Mouse (Mus musculus) adipocyte (in vitro differentiated cells): ENCODE results near the gene Muc5b.
"Not testable (repeated sequence)": the region's sequence is repeated elsewhere in the genome, so short reads cannot be mapped to it uniquely, and the experiment has no call there.

Experiments
- DNase-seq: peaks from one replicate; pipeline ENCODE4 v3.0.0-alpha.2; 2016; ENCODE audit warnings: low spot score

Muc5b gene

GRCm38 (mm10) chr7:141838779-141839178 is at the start of gene Muc5b:
Gene Muc5b (plus strand): TSS chr7:141839070.
- peak; percentile 20 for DNase-seq

DNA sequence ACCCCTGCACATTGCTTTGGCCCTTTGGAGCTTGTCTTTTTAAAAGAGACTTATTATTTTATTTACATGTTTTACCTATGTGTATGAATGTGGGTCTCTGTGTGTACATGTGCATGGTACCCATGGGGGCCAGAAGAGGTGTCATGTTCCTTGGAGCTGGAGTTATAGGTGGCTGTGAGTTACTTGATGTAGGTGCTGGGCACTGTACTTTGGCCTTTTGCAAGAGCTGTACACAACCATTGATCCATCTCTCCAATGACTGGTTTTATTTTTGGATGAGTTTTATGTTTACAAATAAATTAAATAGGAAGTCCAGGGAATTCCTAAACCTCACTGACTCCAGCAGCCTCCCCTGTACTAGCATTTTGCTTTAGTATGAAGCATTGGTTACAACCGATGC is 44.6 kb upstream of the Muc5b start:
- no peak for DNase-seq

DNA sequence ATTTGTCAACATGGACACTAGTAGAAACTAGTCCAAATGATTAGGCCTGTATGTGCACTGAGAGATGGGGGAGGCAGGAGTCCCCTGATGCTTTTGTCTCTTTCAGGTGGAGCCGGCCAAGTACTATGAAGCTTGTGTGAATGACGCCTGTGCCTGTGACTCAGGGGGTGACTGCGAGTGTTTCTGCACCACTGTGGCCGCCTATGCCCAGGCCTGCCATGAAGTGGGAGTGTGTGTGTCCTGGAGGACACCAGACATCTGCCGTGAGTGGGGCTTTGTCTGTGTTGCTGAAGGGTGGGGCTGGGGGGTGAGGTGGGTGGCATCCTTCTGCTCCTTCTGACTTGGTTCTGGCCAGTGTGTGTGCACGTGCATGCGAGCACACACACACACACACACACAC is 35.7 kb upstream of the Muc5b start:
- DNase-seq = no peak

GRCm38 (mm10) chr7:141805384-141805783 is 33.5 kb upstream of the Muc5b start:
- no peak for DNase-seq

GRCm38 (mm10) chr7:141807823-141808222 is 31.0 kb upstream of the Muc5b start:
- DNase-seq = not testable (repeated sequence)

DNA sequence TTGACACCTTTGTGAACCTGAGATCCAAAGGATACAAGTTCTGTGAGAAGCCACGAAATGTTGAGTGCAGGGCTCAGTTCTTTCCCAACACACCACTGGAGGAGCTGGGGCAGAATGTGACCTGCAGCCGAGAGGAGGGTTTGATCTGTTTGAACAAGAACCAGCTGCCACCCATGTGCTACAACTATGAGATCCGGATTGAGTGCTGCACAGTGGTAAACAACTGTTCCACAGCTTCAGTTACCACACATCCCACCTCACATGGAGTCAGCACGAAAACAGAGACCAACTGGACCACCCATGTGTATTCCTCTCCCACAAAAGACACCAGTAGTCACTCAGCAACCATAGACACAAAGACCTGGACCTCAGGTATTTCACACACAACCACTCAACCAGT is 28.9 kb upstream of the Muc5b start:
- not testable (repeated sequence) for DNase-seq

GRCm38 (mm10) chr7:141813321-141813720 is 25.5 kb upstream of the Muc5b start:
- no peak for DNase-seq

DNA sequence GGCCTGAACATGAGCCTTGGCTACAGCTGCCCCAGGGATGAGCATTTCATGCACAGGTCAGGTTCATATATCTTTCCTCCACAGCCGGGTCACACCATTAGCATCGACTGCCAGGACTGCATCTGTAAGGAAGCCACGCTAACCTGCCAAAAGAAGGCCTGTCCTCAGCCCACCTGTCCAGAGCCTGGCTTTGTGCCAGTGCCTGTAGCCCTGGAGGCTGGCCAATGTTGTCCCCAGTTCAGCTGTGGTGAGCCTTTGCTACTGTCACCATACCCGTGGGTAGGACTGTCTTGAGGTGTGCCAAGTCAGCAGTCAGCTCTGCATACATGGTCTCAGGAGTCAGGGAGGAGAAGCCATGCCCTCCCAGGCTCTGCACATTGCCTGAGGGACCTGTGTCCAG is 23.5 kb upstream of the Muc5b start:
- DNase-seq = no peak

DNA sequence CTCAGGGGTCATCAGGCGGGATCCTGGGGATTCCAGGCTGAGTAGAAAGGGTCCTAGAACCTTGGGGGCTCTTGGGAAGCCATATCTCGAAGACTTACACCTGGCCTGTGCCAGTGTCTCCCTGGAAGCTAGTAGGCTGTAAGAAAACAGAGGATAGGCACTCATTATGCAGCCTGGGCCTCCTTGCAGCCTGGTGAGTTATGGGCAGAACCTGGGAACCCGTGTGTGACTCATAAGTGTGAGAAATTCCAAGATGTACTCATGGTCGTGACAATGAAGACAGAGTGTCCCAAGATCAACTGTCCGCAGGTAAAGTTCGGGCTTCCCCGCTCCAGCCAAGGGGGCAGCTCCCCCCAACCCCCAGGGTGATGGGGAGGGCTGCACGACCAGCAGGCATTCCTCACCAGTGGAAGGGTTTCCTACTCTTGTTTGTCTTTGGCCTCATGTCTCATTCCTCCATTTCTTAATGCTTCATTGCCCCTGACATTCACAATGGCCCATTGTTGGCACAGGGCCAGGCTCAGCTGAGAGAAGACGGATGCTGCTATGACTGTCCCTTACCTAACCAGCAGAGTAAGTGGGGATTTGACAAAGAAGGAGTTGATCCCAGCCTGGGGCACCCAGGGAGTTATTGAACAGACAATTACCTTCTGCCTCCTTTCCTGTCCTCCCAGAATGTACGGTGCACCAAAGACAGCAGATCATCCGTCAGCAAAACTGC is 21.4 kb upstream of the Muc5b start:
- no peak for DNase-seq

GRCm38 (mm10) chr7:141818267-141818666 is 20.6 kb upstream of the Muc5b start:
- DNase-seq = no peak

- DNase-seq = no peak
Measured at GRCm38 (mm10) chr7:141822582-141823261, 16.1 kb upstream of the Muc5b start.

DNA sequence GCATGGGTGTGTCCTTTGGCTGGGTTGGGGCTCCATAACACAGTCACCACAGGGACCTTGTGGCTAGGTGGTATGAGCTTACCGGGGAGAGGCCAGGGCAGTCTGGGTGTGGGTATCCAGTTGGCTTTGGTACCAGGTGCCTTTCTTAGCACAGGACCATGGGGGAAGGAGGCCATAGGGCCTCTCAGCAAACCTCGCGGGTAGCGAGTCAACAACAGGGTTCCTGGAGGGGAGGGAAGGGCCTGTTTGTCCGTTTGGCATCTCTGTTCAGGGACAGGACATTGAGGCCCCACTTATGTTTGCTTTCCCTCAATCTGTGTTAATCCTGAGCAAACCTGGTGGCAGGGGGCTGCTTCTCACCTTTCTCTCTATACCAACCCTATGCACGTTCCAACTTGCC is 15.2 kb upstream of the Muc5b start:
- DNase-seq = no peak

- DNase-seq = no peak
Measured at GRCm38 (mm10) chr7:141824398-141824797, 14.5 kb upstream of the Muc5b start.

- DNase-seq = no peak
Measured at GRCm38 (mm10) chr7:141835941-141836340, 2.9 kb upstream of the Muc5b start.

GRCm38 (mm10) chr7:141836423-141836822 is 2.4 kb upstream of the Muc5b start:
- DNase-seq = no peak

DNA sequence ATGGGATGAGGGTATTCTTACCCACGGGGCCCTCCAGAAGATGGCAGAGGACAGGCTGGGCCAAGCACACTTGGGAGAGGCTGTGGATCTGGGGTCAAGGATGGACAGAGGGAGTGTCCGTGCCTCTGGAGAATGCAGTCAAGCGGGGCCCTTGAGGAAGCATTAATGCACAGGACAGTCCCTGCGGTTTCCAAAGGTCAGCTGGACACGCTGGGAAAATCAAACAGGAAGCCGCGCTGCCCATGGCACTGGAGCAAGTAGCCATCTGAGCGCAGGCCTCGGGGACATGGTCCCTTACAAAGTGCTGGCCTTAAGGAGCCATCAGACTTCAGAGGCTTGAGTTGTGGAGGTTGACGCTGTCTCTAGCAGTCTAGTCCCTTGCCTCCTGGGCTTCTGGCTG is 1.5 kb downstream of the Muc5b start:
- no peak for DNase-seq

DNA sequence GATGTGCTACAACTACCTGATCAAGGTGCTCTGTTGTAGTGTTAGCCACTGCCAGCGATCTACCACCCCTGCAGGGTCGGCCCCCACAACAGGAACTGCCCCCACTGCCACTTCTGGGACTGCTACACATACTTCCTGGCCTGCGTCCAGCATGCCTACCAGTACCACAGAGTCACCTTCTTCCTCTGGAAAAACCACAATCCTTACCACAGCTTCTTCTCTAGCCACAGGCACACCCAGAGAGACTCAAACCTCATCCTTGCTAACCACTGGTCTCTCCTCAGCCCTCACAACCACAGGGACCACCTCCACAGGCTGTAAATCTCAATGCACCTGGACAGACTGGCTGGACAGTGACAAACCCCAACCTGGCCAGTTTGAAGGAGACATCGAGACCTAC is 22.2 kb downstream of the Muc5b start:
- no peak for DNase-seq

GRCm38 (mm10) chr7:141869644-141870043 is 30.8 kb downstream of the Muc5b start:
- no peak for DNase-seq

- DNase-seq = no peak
Measured at GRCm38 (mm10) chr7:141870553-141870952, 31.7 kb downstream of the Muc5b start.

DNA sequence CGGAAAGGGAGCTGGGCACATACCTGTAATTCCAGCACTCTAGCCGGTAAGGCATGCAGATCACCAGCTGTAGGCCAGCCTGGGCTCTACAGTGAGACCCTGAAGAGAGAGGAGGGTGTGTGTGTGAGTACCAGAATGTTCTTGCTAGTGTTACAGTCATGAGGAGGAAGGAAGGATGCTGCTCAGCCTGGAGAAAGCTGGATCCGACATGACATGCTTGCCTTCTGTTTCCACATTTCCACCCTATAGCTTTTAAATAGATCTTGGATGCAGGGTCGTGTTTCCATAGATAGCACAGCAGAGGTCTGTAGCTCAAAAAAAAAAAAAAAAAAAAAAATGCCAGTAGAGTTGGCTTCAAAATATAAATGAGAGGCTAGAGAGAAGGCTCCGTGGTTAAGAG is 36.0 kb downstream of the Muc5b start:
- no peak for DNase-seq

- DNase-seq = no peak
Measured at GRCm38 (mm10) chr7:141878813-141879212, 39.9 kb downstream of the Muc5b start.

GRCm38 (mm10) chr7:141892151-141892550 is 53.3 kb downstream of the Muc5b start:
- DNase-seq = no peak

DNA sequence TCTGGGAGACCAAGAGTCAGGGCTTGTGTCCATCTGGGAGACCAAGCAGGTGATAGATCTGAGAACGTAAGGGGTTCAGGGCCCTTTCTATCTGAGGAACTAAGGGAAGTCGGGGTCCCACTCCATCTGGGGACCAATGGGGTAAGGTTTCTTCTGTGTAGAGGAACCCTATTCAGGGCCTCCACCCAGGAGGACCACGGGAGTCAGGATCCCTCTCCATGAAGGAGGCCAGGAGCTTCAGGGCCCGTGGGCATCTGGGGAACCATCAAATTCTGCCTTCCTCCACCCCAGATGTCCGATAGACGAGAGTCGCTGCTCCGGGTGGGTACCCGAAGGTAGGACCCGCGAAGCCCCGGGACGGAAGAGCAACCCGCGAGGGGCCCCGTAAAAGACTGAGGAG is 63.0 kb downstream of the Muc5b start:
- DNase-seq = peak; percentile 10

- peak; percentile 99 for DNase-seq
Measured at GRCm38 (mm10) chr7:141902269-141902729, 63.4 kb downstream of the Muc5b start.
